Mouse (Mus musculus) common myeloid progenitor, adult 5-6 weeks (primary cell): Measurements from ENCODE around the gene Phlda3. TPM values are rescaled to one million over a fixed set of nuclear protein-coding genes. Genes with fewer than 3 reads are reported as not detected.

Source experiments
- total RNA-seq: library from RNA; stranded (forward); fragments of 200-1000, 187-1606 nt; gene quantifications from 2 replicates; pipeline ENCODE4 v1.2.3, GENCODE M21; 2017

Phlda3 gene
- total RNA-seq, 1 experiment from 2014 or later, result 1.6 TPM

Other genes starting within 250 kb of the Phlda3 start
- gene Nav1, start 158.8 kb upstream of the Phlda3 start, total RNA-seq, result 6.2 and 7.7 TPM in 2 replicates
- 161 and 170 TPM in 2 replicates for gene Csrp1, start 46.1 kb upstream of the Phlda3 start, total RNA-seq
- not detected in 2 replicates for gene Tnni1, start 13.3 kb downstream of the Phlda3 start, total RNA-seq
- not detected in 2 replicates for gene Lad1, start 52.5 kb downstream of the Phlda3 start, total RNA-seq
- not detected in 2 replicates for gene Tnnt2, start 70.2 kb downstream of the Phlda3 start, total RNA-seq
- gene Pkp1, start 153.1 kb downstream of the Phlda3 start, total RNA-seq, result not detected in 2 replicates
- not detected in 2 replicates for gene Igfn1, start 240.2 kb downstream of the Phlda3 start, total RNA-seq
- gene Tmem9, start 242.0 kb downstream of the Phlda3 start, total RNA-seq, result 20.9 and 22.0 TPM in 2 replicates